Mouse (Mus musculus): ENCODE data around the gene Acsbg2. TPM values are rescaled to one million over a fixed set of nuclear protein-coding genes. Genes with fewer than 3 reads are reported as not detected.

Gene Acsbg2
- polyA plus RNA-seq, 1 experiment from 2014 or later, result not detected

DNA sequence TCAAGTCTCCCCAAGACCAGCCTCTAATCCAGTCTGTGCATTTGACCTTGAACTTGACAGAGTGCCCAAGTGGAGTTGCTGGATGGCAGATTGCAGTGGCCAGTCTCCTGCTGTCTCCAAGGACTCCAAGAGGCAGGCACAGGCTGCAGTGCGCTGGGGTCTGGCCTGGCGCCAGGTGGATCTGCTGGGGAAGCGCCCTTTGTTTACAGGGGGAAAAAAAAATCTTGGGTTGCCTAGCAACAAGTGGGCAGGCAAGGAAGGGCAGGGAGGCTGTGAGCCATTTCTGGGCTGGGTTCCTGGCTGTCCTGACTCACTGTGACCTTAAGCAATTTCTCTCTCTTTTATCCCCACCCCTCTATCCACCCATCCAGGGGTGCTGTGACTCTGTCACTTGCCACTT, 64.0 kb downstream of the Acsbg2 start:
- Histone ChIP-seq H3K27me3 (ENCODE audit: low read depth, poor library complexity, severe bottlenecking) (peaks cover 57% of the 10 kb centered on the region), H3K36me3 (no peaks in the 10 kb centered on the region), H3K9me3 (replicated peaks) (no peaks in the 10 kb centered on the region), H3K4me3 (peak overlapping the region; percentile 14; the same call in 1 of the 2 replicates), H3K27ac (replicated peaks) (peak overlapping the region; percentile 77), H3K4me1 (peaks cover 57% of the 10 kb centered on the region)
- WGBS, result 11% methylated on average over 3 of the region's 3 CpGs
- peak; percentile 75 for DNase-seq (ENCODE audit: low spot score)

DNA sequence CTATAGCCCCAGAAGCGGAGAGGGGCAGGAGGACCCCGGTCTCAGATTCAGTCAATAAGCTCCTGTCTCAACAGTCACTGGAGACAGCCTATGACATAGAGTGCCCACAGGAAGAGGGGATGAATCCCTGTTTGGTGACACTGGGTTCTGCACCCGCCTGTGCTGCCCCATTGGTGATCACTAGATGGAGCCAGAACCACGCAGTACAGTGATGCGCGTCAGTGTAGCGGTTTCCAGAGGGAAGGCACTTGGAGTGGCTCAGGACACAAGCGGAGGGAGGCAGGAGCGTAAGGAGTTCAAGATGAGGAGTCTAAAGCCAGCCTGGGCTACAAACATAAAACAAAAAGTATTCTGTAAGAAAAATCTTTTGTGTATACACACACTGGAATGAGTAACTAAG, 65.7 kb downstream of the Acsbg2 start:
- H3K9me3 ChIP-seq (replicated peaks), result no peaks in the 10 kb centered on the region
- H3K27me3 ChIP-seq (ENCODE audit: low read depth, poor library complexity, severe bottlenecking), result peaks cover 53% of the 10 kb centered on the region
- DNase-seq (ENCODE audit: low spot score), result peak; percentile 80
- H3K27ac ChIP-seq (replicated peaks), result no peak overlapping the region
- H3K36me3 ChIP-seq, result peaks cover under 1% of the 10 kb centered on the region; the same call in 1 of the 2 replicates
- 10% methylated on average over 9 of the region's 9 CpGs for WGBS
- no peak overlapping the region for H3K4me3 ChIP-seq
- peaks cover 40% of the 10 kb centered on the region for H3K4me1 ChIP-seq

DNA sequence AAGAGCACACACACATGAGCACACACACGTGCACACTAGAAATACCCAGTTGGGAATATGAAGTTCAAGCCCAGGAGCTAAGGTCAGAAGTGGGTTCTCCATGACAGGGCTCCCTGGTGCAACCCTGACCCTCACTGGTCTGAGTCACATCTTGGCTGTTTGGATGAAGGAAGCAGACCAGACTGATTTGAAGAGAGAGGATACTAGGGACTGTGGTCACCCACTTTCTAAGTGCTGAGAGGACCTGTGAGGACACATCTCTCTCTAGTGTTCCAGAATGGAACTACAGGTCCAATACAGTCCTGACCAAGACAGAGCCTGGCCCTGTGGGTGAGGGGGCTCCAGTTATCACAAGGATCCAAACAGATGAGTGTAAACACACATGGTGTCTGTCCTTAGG, 68.5 kb downstream of the Acsbg2 start:
- Histone ChIP-seq H3K27ac (replicated peaks) (no peak overlapping the region), H3K9me3 (replicated peaks) (no peaks in the 10 kb centered on the region), H3K4me3 (no peak overlapping the region), H3K4me1 (peaks cover 15% of the 10 kb centered on the region), H3K27me3 (ENCODE audit: low read depth, poor library complexity, severe bottlenecking) (peaks cover 25% of the 10 kb centered on the region), H3K36me3 (peaks cover 17% of the 10 kb centered on the region)
- DNase-seq (ENCODE audit: low spot score), result no peak
- WGBS, result 89% methylated on average over 1 of the region's 1 CpGs

DNA sequence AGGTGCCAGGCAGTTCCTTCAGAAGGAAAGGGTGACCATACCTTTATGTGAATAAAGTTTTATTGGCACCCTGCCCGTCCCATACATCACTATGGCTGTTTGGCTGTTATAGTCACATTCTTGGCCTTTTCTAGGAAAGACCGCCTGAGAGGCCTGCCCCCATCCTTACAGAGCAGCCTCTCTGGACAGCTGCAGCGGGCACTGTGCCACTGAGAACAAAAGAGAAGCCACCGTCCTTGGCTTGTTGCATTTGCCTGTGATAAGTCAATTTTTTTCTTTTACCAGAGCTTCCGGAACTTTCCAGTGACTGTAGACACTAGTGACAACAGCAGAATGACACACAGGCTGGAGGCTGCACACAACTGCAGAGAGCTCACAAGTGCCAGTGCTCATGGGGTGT, 69.3 kb downstream of the Acsbg2 start:
- DNase-seq (ENCODE audit: low spot score), result no peak
- peak overlapping the region; percentile 23; the same call in 1 of the 2 replicates for H3K27ac ChIP-seq (replicated peaks)
- H3K4me3 ChIP-seq, result no peak overlapping the region
- peaks cover 18% of the 10 kb centered on the region for H3K27me3 ChIP-seq (ENCODE audit: low read depth, poor library complexity, severe bottlenecking)
- peaks cover 7% of the 10 kb centered on the region for H3K4me1 ChIP-seq
- 90% methylated on average over 5 of the region's 5 CpGs for WGBS
- H3K9me3 ChIP-seq (replicated peaks), result no peaks in the 10 kb centered on the region
- H3K36me3 ChIP-seq, result peaks cover 25% of the 10 kb centered on the region

DNA sequence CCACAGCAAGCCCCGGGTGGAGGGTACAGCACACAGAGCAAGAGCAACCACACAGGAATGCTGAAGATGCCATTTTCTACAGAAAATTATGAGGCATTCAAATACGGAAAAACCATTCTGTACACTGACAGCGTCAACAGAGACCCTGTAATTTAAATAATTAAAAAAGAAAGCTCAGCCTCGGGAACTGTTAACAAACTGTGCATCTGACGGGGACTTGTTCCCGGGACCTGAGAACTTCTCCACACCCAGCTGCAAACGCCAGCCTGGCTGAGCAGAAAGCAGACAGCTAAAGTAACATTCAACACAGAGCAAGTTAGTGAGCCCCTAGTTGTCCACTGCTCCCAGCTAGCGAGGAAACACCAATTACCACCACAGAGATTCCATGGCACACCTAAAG, 72.2 kb downstream of the Acsbg2 start:
- Histone ChIP-seq H3K4me3 (no peak overlapping the region), H3K9me3 (replicated peaks) (no peaks in the 10 kb centered on the region), H3K4me1 (no peaks in the 10 kb centered on the region), H3K27me3 (ENCODE audit: low read depth, poor library complexity, severe bottlenecking) (no peaks in the 10 kb centered on the region), H3K27ac (replicated peaks) (no peak overlapping the region), H3K36me3 (peaks cover 30% of the 10 kb centered on the region)
- 85% methylated on average over 8 of the region's 8 CpGs for WGBS
- DNase-seq (ENCODE audit: low spot score), result no peak

DNA sequence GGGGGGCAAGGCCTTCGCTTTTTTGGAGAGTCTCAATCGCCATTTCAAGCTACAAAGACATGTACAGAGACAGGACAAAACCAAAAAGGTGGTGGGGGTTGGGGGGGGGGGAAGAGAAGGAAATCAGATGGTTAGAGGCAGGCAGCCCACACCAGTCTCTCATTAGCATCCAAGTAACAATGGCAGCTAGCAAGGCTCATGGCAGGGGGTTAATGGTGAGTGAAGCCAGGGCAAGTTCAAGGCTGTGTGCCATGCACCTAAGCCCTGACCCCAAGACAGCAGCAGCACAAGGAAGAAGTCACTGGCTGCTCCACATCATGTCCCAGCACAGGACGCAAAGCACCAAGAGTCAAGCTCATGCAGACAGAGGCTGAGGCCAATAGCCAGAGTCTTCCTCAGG, 75.0 kb downstream of the Acsbg2 start:
- Histone ChIP-seq H3K36me3 (peaks cover 30% of the 10 kb centered on the region), H3K27ac (replicated peaks) (peak overlapping the region; percentile 52; the same call in 1 of the 2 replicates), H3K9me3 (replicated peaks) (no peaks in the 10 kb centered on the region), H3K4me1 (no peaks in the 10 kb centered on the region), H3K27me3 (ENCODE audit: low read depth, poor library complexity, severe bottlenecking) (no peaks in the 10 kb centered on the region), H3K4me3 (no peak overlapping the region)
- WGBS, result 91% methylated on average over 3 of the region's 3 CpGs
- DNase-seq (ENCODE audit: low spot score), result no peak

DNA sequence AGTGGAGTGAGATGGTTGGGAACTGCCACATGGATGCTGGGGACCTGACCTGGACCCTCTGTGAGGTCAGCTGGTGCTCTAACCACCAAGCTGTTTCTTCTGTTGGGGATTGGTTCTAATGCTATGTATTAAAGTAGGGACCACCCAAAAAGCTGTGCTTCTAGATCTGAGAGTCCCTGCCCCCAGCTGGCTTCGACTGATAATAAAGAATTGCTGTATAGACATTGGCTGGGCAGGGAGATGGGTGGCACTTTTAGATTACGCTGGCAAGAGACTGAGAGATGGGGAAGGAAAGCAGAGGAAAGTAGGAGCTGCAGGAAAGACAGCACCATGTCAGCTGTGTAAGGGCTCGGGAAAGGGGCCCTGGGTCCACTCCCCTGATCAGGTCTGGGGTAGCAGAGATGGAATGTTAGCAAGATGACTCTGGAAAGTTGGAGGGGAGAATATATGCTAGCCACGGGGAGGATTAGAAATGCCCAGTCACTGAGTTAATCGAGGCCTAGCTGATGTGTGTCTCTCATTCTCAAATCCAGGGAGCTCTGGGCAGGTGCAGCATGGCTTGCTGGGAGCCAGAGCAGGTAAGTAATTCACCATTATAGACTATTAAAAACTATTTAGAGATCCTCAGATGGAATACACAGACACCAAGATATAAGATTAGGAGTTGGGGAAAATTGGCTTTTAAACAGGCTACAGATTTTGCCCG, 80.5 kb downstream of the Acsbg2 start:
- H3K27me3 ChIP-seq (ENCODE audit: low read depth, poor library complexity, severe bottlenecking), result no peaks in the 10 kb centered on the region
- DNase-seq (ENCODE audit: low spot score), result no peak
- H3K4me1 ChIP-seq, result no peaks in the 10 kb centered on the region
- no peak overlapping the region for H3K27ac ChIP-seq (replicated peaks)
- WGBS, result 70% methylated on average over 6 of the region's 6 CpGs
- no peaks in the 10 kb centered on the region for H3K9me3 ChIP-seq (replicated peaks)
- H3K36me3 ChIP-seq, result no peaks in the 10 kb centered on the region; the same call in 1 of the 2 replicates
- no peak overlapping the region for H3K4me3 ChIP-seq

Other genes with a start within 250 kb of the Acsbg2 start
- 52.4 and 54.4 TPM in 2 replicates for gene Lonp1, start 247.6 kb downstream of the Acsbg2 start, polyA plus RNA-seq (2016; fragmentation: Nextera tagmentation; extraction: Ambion mirVana)
- gene Catsperd, start 246.3 kb downstream of the Acsbg2 start, polyA plus RNA-seq (2016; fragmentation: Nextera tagmentation; extraction: Ambion mirVana), result 0.61 and 0.79 TPM in 2 replicates
- 140 and 145 TPM in 2 replicates for gene Ranbp3, start 201.2 kb downstream of the Acsbg2 start, polyA plus RNA-seq (2016; fragmentation: Nextera tagmentation; extraction: Ambion mirVana)
- gene Ndufa11, start 156.7 kb downstream of the Acsbg2 start, polyA plus RNA-seq (2016; fragmentation: Nextera tagmentation; extraction: Ambion mirVana), result 385 and 393 TPM in 2 replicates
- gene Vmac, start 156.4 kb downstream of the Acsbg2 start, polyA plus RNA-seq (2016; fragmentation: Nextera tagmentation; extraction: Ambion mirVana), result 12.0 and 16.5 TPM in 2 replicates
- 4.1 and 5.6 TPM in 2 replicates for gene Nrtn, start 116.9 kb downstream of the Acsbg2 start, polyA plus RNA-seq (2016; fragmentation: Nextera tagmentation; extraction: Ambion mirVana)
- 44.7 and 45.6 TPM in 2 replicates for gene Dus3l, start 109.7 kb downstream of the Acsbg2 start, polyA plus RNA-seq (2016; fragmentation: Nextera tagmentation; extraction: Ambion mirVana)
- 1.5 and 2.2 TPM in 2 replicates for gene Prr22, start 104.2 kb downstream of the Acsbg2 start, polyA plus RNA-seq (2016; fragmentation: Nextera tagmentation; extraction: Ambion mirVana)
- gene Rfx2, start 43.4 kb downstream of the Acsbg2 start, polyA plus RNA-seq (2016; fragmentation: Nextera tagmentation; extraction: Ambion mirVana), result 9.8 TPM in 2 replicates
- 0.48 and 0.66 TPM in 2 replicates for gene 1700061G19Rik, start 1.0 kb upstream of the Acsbg2 start, polyA plus RNA-seq (2016; fragmentation: Nextera tagmentation; extraction: Ambion mirVana)
- 67.7 and 77.8 TPM in 2 replicates for gene Mllt1, start 61.0 kb upstream of the Acsbg2 start, polyA plus RNA-seq (2016; fragmentation: Nextera tagmentation; extraction: Ambion mirVana)
- not detected in 2 replicates for gene Acer1, start 107.7 kb upstream of the Acsbg2 start, polyA plus RNA-seq (2016; fragmentation: Nextera tagmentation; extraction: Ambion mirVana)
- 173 and 174 TPM in 2 replicates for gene Clpp, start 115.9 kb upstream of the Acsbg2 start, polyA plus RNA-seq (2016; fragmentation: Nextera tagmentation; extraction: Ambion mirVana)
- 40.2 and 41.3 TPM in 2 replicates for gene Alkbh7, start 122.9 kb upstream of the Acsbg2 start, polyA plus RNA-seq (2016; fragmentation: Nextera tagmentation; extraction: Ambion mirVana)
- gene Pspn, start 125.6 kb upstream of the Acsbg2 start, polyA plus RNA-seq (2016; fragmentation: Nextera tagmentation; extraction: Ambion mirVana), result 0.76 and 0.94 TPM in 2 replicates
- gene Gtf2f1, start 136.8 kb upstream of the Acsbg2 start, polyA plus RNA-seq (2016; fragmentation: Nextera tagmentation; extraction: Ambion mirVana), result 81.2 and 83.3 TPM in 2 replicates
- 0.39 and 0.52 TPM in 2 replicates for gene Gm17949, start 137.0 kb upstream of the Acsbg2 start, polyA plus RNA-seq (2016; fragmentation: Nextera tagmentation; extraction: Ambion mirVana)
- 45.4 and 53.7 TPM in 2 replicates for gene Khsrp, start 157.1 kb upstream of the Acsbg2 start, polyA plus RNA-seq (2016; fragmentation: Nextera tagmentation; extraction: Ambion mirVana)
- 0.10 TPM in 1 of 2 replicates, not detected in the other for gene Slc25a41, start 167.2 kb upstream of the Acsbg2 start, polyA plus RNA-seq (2016; fragmentation: Nextera tagmentation; extraction: Ambion mirVana)
- gene Crb3, start 184.7 kb upstream of the Acsbg2 start, polyA plus RNA-seq (2016; fragmentation: Nextera tagmentation; extraction: Ambion mirVana), result 1.2 and 1.5 TPM in 2 replicates
- 10.4 and 12.6 TPM in 2 replicates for gene Slc25a23, start 185.4 kb upstream of the Acsbg2 start, polyA plus RNA-seq (2016; fragmentation: Nextera tagmentation; extraction: Ambion mirVana)
- gene Dennd1c, start 204.1 kb upstream of the Acsbg2 start, polyA plus RNA-seq (2016; fragmentation: Nextera tagmentation; extraction: Ambion mirVana), result 1.5 and 2.3 TPM in 2 replicates
- 68.7 and 128 TPM in 2 replicates for gene Tubb4a, start 213.3 kb upstream of the Acsbg2 start, polyA plus RNA-seq (2016; fragmentation: Nextera tagmentation; extraction: Ambion mirVana)
- gene Tnfsf9, start 230.9 kb upstream of the Acsbg2 start, polyA plus RNA-seq (2016; fragmentation: Nextera tagmentation; extraction: Ambion mirVana), result 11.7 and 12.3 TPM in 2 replicates